Mouse (Mus musculus) cerebellum, adult 2 months (tissue): ENCODE data around the gene Hist1h2ae.

Experiments used
- CTCF ChIP-seq: fragments of 200-500 bp; IDR thresholded peaks from 2 replicates; pipeline ENCODE4 v1.5.1; 2011; ENCODE audit warnings: low read depth, mild to moderate bottlenecking, control low read depth, low read length, moderate library complexity, borderline replicate concordance; ENCODE audit not compliant: insufficient read depth
- POLR2A ChIP-seq: fragments of 200-500 bp; IDR thresholded peaks from 2 replicates; pipeline ENCODE4 v1.6.1; 2011; ENCODE audit warnings: low read length, control low read depth, borderline replicate concordance; ENCODE audit not compliant: insufficient read depth

GRCm38 (mm10) chr13:23583387-23584068 lies 12.5 kb upstream of the Hist1h2ae start:
- TF ChIP-seq CTCF (no peak), POLR2A (no peak)
